Mouse (Mus musculus) spleen, adult 10 weeks (tissue): ENCODE data around the gene Grpr. TPM values are rescaled to one million over a fixed set of nuclear protein-coding genes. Genes with fewer than 3 reads are reported as not detected.

Source experiments
- polyA plus RNA-seq: library from polyadenylated mRNA; stranded (reverse); fragments of 350-450 nt; fragmentation: Illumina TruSeq; extraction: RNeasy Lipid Tissue Mini Kit (QIAGEN cat#74804); gene quantifications from one replicate; pipeline ENCODE4 v1.2.3, GENCODE M21; 2015; ENCODE audit warnings: low replicate concordance; ENCODE audit not compliant: insufficient read depth

The Grpr gene
- polyA plus RNA-seq: 0.35 TPM

GRCm38 (mm10) chrX:163549666-163550065, at the start of gene Grpr:
Grpr (minus strand) TSS chrX:163549677.

Other genes starting within 250 kb of the Grpr start
- not detected for gene Rnf138rt1, start 211.7 kb upstream of the Grpr start, polyA plus RNA-seq